Mouse (Mus musculus) right cerebral cortex, adult 18-20 months (tissue): Measurements from ENCODE around the gene Chst3.
"Not testable (repeated sequence)": the region's sequence is repeated elsewhere in the genome, so short reads cannot be mapped to it uniquely, and the experiment has no call there.

Experiments used
- DNase-seq: peaks from one replicate; pipeline ENCODE4 v3.0.0; 2022; ENCODE audit warnings: mixed read lengths

Chst3 gene

DNA sequence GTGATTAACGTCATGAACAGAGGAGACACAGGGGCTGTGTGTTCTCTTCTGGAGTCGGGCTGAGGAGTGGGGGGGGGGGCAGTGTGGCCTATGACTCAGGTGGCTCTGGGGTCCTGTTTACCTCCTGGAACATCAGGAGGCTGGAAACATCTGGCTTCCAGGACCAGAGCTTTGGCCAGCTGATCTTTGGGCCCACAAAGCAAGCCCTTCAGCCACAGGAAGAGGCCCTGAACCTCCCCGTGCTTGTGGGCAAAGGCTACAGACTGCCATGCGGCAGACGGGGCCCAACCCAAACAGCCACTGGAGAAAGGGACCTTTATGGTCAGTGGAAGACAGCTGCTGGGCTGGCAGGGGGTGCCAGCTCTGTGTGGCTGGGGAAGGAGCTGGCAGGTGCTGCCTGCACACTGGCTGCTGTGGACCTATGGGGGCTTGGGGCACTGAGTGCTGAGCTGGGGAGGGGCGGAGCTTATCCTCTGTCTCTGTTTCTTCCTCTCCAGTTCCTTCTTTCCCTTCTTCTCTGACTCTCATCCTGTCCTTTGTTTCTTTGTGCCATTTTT is 67.9 kb downstream of the Chst3 start:
- no peak for DNase-seq

DNA sequence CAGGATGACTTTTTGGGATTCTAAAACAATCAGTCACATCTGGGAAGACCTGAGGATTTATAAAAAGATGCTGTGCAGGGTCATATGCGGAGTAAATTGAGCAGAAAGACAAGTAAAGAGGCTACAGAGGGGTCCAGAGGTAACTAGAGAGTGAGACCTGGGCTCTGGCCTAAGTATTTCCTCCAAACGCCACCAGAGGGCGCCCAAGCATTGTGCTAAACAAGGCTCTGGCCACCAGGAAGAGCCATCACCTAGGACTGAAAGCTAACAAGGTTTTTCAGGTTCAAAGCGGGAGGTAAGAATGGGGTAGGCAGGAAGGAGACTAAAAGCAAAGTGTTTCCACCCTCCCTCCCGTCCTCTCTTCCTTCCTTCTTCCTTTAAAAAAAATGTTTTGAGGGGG is 71.0 kb downstream of the Chst3 start:
- DNase-seq: peak; percentile 67

DNA sequence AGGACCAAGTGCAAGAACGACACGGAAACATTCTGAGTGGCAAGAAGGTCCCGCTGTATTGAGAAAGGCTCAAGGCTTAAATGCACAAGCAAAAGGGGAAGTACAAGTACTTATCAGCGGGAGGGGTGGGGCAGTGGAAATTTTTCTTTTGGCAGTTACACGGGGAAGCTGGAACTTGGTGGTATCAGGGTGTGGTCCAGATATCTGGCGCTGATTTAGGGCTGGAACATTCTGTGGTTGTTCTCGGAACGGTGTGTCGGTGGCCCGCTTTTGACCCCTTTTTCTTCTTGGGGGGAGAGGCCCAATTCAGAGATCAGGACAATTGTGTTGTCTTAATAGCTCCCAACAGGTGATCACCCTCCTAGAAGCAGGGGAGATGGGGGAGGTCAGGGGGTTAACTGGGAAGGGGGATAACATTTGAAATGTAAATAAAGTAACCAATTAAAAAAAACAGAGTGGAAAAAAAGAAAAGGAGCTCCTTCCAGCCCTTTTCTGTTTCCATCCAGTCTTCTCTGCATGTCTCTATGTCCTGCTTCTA is 71.5 kb downstream of the Chst3 start:
- not testable (repeated sequence) for DNase-seq

DNA sequence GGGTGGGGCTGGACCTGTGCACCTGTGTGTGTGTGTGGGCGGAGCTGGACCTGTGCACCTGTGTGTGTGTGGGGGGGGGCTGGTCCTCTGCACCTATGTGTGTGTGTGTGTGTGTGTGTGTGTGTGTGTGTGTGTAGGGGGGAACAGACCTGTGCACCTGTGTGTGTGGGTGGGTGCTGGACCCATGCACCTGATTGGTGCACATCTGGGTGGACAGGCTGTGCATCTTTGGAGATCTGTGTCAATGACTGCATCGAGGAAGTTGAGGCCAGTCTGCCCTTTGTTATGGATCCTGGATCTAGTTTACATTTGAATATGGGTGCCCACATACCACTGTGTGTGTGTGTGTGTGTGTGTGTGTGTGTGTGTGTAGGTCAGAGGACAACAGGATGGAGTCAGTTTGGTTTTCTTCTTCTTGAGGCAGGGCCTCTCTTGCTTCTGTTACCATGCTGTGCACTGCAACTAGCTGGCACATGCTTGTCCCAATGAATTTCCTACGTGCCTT is 77.4 kb downstream of the Chst3 start:
- no peak for DNase-seq

DNA sequence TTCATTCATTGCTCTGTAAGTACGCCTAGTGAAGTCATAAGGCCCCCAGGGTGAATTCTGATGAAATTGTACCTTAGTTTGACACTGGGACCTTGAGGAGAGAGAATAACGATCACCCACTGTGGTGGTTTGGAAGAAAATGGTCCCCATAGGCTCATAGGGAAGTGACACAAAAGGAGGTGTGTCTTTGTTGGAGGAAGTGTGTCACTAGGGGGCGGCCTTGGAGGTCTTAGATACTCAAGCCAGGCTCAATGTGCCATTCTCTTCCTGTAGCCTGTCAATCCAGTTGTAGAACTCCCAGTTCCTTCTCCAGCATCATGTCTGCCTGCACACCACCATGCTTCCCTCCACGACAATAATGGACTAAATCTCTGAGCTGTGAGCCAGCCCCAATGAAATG is 78.3 kb downstream of the Chst3 start:
- no peak for DNase-seq

DNA sequence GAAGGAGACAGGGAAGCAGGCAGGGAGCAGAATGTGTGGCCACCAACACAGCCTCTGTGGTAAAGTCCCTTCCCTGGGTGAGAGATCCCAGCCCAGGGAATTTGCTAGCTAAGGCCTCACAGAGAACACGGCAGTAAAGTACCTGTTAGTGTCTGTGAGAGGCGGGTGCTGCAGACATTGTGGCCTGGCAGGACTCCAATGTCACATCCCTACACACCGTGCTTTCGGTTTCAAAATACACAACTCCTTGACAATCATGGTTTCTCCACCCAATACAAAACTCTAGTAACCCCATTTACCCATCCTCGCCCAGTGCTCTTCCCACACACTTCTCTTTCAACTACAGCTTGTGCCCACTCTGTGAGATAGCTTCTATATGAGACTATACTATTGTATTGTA is 80.4 kb downstream of the Chst3 start:
- DNase-seq: no peak

DNA sequence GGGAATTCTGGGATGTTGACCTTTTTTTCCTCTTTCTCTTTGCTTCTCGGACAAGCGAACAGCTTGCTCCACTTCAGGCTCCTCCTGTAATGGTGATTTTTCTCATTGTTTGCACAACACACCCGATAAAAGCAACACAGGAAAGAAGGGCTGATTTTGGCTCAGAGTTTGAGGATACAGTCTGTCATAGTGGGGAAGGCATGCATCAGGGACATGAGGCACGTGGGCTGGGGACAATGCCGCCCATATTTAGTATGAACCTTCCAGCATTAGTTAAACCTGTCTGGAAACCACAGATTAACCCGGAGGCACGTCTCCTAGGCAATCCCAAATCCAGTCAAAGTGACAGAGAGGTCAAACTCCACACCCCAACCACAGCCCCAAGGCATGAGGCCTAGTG is 82.1 kb downstream of the Chst3 start:
- no peak for DNase-seq

DNA sequence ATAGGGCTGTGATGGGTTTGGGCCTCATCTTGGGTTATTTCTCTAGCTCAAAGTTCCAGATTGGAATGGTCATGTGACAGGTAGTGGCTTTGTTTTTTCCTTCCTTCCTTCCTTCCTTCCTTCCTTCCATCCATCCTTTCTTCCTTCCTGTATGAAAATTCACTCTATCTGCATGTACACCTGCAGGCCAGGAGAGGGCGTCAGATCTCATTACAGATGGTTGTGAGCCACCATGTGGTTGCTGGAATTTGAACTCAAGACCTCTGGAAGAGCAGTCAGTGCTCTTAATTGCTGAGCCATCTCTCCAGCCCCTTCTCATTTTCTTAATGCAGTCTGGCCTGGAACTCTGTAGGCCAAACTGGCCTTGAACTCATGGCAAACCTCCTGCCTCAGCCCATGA is 83.0 kb downstream of the Chst3 start:
- not testable (repeated sequence) for DNase-seq

DNA sequence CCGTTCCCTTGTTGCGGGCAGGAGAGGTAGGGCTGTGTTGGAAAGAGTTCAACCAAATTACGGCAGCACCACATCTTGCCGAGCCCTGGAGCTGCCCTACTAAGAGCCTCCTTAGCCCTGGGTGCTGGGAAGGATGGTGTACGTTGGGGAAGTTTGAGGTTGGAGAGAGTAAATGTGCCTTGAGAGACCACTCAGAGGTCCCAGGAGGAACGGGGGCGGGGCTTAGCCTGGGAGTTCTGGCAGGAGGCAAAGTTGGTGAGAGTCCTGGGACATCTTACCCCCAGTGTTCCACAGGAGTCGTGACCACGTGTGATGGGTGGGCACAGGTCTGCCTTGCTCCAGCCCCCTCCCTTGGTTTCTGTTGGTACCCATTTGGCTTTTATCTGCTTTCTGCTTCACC is 84.9 kb downstream of the Chst3 start:
- DNase-seq: no peak

DNA sequence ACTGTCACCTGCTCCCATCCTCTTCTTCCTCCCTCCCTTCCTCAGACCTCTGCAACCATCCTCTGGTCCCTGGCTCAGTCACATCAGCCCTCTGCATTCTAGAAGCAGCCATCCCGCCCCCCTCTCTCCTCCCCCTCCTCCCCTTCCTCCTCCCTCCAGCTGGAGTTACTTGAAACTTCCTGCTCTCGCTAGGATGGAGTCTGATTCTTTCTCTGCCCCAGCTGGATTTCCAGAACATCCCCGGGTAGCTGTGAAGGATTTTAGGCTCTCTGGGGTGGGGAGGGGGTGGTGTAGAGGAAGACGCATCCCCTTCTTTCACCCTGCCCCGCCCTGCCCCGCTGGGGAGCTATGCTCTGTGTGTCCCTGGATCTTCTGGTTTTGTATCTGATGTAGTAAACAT is 85.6 kb downstream of the Chst3 start:
- DNase-seq: no peak
